Mouse (Mus musculus) ovary, postnatal 14 days (tissue): Measurements from ENCODE around the gene Trim9.
A peak's percentile ranks its signal among the peaks of the same experiment; 100 is the strongest.

Experiments used
- DNase-seq: peaks from one replicate; pipeline ENCODE4 v3.0.0; 2022; ENCODE audit warnings: low spot score

The Trim9 gene

GRCm38 (mm10) chr12:70262271-70262953 lies 85.0 kb downstream of the Trim9 start:
- no peak for DNase-seq

DNA sequence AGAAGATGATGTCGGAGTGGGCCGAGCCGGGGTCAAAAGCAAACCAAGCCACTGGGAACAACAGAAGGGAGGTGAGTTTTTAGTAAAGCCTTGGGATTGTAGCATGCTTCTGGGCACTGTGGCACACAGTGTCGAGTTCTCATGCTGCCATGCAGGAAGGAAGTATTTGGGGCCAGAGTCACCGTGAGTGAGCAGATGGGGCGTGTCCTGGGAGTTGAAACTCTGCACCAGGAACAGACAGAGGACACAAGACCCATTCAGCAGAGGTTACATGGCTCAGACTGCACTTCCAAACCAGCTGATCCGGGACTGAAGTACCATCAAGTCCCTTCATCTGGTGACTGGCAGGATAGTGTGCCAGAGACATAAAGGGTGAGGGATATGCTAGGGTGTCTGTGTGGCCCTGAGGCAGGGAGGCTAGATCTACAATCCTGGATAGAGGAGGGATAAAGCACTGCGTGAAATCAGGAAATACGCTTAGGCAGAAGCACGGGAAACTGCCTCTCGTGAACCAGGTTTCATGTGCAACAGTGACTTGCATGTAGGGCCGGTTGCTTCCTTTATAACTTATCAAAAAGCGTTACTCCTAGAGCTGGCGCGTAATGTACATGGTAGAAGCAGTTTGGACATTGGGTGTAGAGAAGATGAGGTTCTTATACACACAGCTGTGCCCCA lies 96.1 kb downstream of the Trim9 start:
- DNase-seq = no peak

DNA sequence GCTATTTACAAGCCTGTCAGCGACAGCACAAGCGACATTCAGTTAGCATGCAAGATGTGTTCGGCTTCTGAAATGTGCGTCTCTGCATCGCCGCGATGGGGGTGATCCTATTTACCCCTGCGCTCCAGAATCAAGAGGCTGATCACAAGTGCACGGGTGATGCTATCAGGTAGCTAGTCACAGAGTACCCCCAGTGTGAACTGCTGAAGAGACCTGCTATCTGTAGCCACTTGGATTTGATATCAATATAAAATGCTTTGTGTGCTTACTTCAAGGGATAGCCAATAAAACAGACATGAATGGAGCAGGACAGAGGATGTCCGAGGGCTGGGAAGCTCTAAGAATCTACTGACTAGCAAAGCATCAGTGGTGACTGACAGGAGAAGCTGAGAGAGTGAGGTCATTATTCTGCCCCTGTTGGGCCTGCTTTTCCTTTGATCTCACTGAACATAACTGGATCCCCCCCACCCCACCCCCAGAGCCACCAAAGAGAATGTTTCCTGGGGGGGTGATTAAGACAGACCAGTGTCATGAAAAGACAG lies 97.7 kb downstream of the Trim9 start:
- DNase-seq = no peak

DNA sequence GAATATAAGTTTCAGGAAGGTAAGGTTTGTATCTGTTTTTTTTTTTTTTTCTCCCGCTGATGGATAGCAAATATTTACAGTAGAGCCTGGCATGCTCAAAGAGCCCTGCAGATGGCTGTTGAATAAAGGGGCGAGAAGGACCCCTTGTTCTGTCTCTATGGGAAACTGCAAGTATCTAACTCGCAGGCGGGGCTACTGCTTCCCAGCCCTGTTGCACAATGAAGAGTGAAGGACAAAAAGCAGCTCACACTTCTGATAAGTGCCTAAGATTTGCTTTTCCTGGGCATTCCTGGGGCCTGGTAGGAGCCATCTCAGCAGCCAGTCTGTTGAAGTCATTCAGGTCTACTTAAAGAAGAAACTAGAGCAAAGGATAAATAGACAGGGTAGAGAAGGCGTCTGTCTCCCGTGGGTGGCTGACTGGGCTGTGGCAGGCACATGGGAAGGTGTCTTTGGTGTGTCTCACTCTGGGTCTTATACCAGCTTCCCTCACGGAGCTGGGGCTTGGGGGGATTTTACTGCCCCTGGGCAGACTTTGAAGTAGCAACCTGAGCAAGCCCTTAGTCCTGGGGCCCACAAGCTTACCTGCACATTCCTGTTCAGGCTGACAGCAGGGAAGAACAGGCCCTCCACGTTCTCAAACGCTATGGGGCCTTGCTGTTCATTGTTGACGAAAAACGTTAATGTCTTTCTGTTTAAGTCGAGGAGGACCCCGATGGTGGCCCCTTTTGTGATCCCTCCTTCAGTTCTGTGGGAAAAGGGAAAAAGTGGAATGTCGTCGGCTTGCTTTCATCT lies 99.5 kb downstream of the Trim9 start:
- DNase-seq = no peak

- no peak for DNase-seq
Observed at GRCm38 (mm10) chr12:70242550-70242949, 104.9 kb downstream of the Trim9 start.

DNA sequence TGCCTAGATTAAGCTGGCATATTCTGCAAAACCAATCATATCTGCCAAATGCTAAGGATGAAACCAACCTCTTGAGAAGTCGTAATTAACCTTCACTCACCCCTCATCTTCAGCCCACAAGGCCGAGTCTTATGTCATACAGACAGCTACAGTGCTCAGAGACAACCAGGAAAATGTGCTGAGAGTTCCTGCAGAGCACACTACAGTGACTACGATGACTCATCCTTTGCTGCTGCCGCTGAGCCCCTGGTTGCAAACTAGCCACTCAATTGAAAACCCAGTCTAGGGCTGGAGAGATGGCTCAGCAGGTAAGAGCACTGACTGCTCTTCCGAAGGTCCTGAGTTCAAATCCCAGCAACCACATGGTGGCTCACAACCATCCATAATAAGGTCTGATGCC lies 107.7 kb downstream of the Trim9 start:
- DNase-seq = no peak

GRCm38 (mm10) chr12:70238604-70239003 lies 108.8 kb downstream of the Trim9 start:
- no peak for DNase-seq

DNA sequence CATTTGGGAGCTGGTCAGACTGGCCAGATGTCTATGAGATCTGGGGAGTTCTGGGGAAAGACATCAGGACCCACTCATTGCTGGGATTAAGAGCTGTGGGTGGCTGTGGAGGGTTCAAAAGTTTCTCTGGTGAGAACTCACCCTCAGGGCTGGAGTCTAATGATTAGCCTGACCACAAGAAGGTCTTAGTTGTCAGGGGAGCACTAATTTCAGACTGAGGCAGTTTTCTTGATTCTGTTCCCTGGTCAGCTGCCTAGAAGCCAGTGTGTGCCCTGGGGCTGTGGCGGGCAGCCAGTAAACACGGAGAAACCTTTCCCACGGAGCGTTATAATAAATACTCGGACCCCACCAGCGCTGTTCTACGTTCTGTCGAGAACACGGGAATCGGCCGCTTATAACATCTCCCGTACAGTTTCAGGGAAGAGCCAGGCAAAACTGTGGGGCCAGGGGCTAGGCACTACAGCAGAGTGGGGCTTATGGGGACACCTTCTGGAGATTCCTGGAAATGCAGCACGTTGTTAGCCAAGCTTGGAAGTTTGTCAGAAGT lies 112.4 kb downstream of the Trim9 start:
- peak; percentile 67 for DNase-seq

GRCm38 (mm10) chr12:70234411-70234810 lies 113.0 kb downstream of the Trim9 start:
- peak; percentile 13 for DNase-seq

GRCm38 (mm10) chr12:70233637-70234315 lies 113.6 kb downstream of the Trim9 start:
- DNase-seq = no peak

GRCm38 (mm10) chr12:70232020-70232544 lies 115.3 kb downstream of the Trim9 start:
- DNase-seq = no peak

GRCm38 (mm10) chr12:70231294-70231693 lies 116.1 kb downstream of the Trim9 start, which contains the start of gene Pygl:
Gene Pygl, minus strand, starts transcription at chr12:70231488.
- no peak for DNase-seq

GRCm38 (mm10) chr12:70228155-70228554 lies 119.3 kb downstream of the Trim9 start:
- DNase-seq = no peak

DNA sequence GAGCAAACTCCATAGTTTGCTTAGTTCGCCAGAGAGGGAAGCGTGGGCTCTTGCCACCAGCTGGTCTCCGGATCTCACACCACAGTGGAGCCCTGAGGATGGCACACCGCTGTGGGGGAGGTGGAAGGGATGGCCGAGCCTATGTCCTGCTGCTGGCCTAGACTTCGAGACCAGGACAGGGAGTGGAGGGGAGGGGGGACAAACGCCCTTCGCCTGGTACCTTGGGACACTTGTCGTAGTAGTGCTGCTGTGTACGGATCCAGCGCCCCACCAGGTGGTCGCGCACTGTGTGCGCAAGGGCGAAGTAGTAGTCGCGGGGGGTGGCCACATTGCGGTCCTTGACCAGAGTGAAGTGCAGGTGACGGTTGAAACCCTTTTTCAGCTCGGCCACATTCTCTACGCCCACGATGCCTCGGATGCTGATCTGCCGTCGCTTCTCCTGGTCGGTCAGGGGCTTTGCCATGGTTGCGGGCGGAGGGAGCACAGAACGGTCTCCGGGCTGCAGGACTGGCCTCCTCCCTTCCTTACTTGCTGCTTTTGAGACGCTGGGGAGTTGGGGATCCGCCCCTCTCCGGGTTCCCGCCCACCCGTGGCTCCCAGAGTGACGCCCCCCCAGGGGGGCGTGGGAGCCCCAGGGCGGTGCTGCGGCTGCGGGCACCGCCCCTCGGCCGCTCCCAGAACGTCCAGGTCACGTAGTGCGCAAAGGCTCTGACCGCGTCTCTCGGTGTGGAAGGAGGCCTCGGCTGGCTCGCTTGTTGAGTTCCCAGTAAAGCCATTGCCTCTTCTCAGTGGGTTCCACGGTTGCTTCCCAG lies 120.1 kb downstream of the Trim9 start:
- peak; percentile 63 for DNase-seq

DNA sequence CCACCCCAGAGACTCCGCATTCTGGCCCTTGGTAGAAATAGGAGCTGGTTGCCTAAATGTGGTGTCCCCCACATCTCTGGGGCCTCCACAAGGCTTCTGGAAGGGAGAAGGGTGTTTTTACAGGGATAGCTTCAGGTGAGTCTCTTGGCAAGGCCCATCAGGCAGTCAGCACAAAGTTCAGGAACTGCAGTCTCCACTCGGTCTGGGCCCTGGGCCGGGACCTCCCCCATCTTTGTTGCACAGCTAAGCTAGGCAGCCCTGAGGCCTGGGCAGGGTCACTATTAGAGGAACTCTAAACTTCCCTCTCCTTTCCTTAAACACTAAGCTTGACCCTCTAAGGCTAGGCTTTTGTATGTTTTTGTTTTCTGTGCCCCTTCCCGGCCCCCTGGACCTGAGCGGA lies 120.8 kb downstream of the Trim9 start:
- no peak for DNase-seq

GRCm38 (mm10) chr12:70223331-70223730 lies 124.1 kb downstream of the Trim9 start:
- no peak for DNase-seq

DNA sequence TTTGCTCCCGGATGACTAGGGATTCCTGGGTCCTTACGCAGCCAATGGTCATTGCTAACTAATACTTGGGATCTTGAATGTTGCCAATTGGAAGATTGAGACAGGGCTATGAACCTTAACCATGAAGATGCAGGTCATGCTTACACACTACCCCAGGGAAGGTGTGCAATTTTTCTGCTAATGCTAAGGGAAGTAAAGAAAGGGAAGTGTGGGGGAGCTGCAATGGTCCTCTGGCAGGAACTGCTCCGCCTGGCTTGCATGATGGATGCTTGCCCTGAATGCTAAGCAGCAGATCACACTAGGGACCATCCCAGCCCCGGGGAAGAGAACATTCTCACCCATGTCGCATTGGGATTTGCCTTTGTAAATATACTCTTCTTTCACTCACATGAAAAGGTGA lies 126.0 kb downstream of the Trim9 start:
- no peak for DNase-seq

DNA sequence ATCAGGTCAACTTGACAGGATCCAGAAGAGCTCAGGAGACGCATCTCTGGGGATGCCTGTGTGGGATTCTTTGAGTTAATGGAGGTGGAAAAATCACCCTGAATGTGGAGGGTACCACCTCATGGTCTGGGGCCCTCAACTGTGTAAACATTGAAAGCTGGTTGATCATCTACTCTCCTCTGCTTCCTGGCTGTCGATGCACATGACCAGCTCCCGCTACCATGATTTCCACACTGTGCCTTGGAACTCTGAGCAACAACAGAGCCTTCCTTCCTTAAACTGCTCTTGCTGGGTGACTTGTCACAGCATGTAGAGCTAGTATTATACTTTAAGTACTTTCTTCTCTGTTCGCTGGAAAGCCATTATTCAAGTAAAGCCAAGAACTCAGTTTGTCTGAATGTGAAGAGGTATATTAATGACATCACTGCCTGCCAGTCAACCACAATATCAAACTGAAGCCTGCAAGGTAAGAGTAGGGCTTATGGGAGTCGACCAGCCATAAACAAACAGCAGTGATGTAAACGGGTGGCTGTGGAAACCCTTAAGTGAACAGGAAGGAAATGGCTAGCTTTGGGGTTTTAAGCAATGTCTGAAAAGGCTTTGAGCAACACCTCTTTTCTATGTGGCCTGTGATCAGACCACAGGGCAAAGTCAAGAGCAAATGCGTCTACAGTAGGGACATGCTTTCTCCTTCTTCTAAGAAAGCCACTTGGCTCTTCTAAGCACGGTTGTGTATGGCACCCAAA lies 128.4 kb downstream of the Trim9 start:
- no peak for DNase-seq

DNA sequence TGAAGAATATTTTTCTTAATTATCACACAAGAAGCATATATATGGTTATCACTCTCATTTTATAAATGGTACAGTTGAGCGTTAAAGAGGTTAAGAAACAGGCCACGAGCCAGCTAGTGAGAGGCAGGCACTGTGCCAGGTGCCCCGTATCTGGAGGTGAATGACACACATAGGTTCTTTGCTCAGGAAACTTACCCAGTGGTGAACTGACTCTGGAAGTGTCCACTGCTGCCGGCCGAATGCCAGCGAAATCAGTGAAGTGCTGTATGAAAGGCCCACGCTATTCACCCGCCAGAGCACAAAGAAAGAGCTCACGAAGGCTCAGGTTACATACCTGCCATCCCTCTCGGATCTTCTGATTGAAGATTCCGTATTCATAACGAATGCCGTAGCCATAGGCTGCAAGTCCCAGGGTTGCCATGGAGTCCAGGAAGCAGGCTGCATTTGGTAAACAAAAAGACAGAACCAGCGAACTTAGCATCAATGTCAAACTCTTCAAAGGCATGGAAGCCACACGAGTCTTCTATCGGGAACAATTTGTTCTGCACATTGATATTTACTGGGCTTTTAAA lies 131.1 kb downstream of the Trim9 start:
- no peak for DNase-seq

GRCm38 (mm10) chr12:70214281-70214680 lies 133.1 kb downstream of the Trim9 start:
- no peak for DNase-seq
